Mouse (Mus musculus) ZHBTc4 (cell line): ENCODE measurements around the gene Ctnnbl1.

Experiments used
- DNase-seq: peaks from one replicate; pipeline ENCODE4 v3.0.0-alpha.2; 2011; ENCODE audit warnings: low read depth, low spot score

Gene Ctnnbl1

DNA sequence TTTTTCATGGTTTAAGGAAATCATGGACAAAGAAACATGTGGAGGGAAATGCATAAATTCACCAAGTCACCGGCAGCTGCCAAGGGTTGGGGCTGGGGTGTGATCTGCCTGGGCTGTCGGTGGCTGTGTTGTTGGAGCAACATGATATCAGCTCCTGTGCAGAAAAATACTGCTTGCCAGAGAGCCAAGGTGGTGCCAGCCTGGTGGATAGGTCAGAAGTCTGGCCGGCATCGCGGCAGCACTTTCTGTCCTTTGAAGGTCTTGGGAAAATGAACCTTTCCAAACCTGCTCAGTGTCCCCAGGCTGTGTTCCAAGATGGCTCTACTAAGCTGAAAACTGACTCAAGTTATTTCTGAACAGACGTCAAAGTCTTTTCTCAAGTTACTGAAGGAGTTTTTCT is 133.0 kb downstream of the Ctnnbl1 start:
- DNase-seq: no peak

DNA sequence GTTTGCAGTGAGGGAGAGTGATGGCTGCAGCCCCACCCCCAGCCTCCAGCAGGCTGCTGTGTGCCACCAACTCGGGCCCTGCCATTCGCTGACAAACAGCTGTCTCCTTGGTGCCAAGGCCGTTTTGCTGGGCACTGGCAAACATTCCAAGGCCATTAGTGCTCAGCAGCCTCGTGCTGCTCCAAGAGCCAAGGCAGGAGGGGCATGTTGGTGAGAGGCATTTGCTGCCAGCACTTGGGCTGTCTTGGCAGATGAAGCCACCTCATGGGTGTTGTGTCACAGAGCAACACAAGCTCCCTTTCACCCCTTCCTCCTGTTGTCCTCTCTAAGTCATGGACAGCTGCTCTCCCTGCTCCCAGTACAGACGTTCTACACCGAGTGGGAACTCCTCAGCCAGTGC is 136.0 kb downstream of the Ctnnbl1 start:
- no peak for DNase-seq

DNA sequence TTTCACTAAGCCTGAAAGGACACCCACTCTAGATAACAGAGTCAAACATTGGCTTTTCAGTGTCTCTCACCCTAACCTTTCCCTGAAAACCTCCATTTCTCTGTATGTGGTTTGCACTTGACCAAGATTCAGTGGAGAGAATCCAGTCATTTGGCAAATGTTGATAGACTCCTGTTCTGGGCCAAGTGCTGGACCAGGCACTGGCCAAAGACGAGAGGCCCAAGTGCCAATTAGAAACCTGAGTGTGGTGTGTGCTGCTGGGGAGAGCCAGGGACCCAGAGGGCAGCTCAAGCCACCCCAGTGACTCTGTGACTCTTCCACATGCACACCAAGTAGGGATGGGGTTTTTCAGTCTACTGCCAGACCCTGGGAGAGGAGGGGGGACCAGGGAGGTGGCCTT is 136.5 kb downstream of the Ctnnbl1 start:
- no peak for DNase-seq

DNA sequence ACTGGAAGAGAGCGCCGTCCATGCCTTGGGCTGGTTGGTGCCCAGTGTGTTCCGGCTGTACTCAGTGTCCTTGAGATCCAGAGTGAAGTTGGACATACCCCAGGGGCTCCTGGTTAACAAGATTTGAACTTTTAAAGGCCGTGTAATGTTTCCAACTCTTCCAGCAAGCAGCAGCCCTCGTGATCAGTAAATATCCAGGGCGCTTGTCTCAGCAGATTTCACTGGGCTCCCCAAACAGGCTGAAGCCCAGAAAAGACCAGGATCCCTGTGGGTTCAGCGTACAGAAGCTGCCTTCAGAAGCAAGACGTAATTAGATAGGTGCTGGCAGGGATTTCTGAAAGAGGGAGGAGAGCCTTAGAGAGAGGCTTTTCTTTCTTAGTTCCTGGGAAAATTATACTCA is 137.9 kb downstream of the Ctnnbl1 start:
- DNase-seq: no peak

DNA sequence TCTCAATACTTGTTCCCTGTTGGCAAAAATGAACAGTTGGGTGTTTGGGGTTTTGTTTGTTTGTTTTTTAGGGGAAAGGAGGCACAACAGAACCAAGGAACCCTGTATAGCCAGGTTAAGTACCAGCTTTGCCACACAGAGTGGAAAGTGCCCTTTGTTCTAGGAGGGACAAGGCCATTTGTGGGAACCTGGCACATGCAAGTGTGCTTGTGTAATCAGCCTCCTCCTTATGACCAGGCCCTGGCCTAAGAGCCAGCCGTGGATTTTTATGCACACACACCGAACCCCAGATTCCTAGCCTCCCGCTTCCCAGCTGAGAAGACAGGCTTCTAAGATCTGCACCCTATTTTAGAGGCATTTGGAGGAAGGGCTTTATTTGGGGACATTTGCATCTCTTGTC is 140.2 kb downstream of the Ctnnbl1 start:
- DNase-seq: no peak

DNA sequence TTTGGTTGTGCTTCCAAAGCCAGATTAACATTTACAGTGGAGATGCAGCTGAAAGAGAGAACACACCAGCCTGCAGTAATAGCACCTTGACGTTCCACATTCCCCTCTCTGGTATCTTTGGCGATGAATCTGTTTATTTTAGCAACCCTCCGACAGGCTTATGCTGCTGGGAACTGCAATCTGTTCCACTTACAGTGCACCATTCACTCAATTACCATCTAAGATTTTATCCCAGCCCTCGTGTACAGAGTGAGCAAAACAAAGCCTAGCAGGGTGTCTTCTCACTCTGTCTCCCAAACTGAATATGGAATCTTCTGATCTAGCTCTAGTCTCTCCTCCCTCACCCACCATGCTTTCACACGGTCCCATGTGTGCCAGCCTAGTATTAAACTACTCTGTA is 140.8 kb downstream of the Ctnnbl1 start:
- DNase-seq: no peak

DNA sequence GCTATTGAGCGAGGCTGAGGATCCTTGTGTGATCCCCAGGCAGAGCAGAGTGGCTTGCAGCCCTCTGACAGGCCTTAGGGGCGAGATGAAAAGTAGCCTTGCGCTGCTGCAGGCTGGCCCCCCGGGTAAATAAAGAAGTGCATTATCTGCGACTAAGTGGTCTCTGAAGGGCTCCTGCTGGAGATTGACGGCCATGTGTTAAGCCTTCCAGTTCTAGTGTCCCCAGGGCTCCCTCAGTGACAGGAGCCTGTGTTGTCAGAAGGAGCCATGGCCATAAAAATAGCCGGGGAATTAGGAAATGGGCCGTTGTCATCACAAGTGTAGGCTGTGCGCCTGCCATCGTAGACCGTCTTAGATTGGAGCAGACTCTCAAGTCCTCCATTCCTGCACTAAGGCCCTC is 144.7 kb downstream of the Ctnnbl1 start:
- no peak for DNase-seq

DNA sequence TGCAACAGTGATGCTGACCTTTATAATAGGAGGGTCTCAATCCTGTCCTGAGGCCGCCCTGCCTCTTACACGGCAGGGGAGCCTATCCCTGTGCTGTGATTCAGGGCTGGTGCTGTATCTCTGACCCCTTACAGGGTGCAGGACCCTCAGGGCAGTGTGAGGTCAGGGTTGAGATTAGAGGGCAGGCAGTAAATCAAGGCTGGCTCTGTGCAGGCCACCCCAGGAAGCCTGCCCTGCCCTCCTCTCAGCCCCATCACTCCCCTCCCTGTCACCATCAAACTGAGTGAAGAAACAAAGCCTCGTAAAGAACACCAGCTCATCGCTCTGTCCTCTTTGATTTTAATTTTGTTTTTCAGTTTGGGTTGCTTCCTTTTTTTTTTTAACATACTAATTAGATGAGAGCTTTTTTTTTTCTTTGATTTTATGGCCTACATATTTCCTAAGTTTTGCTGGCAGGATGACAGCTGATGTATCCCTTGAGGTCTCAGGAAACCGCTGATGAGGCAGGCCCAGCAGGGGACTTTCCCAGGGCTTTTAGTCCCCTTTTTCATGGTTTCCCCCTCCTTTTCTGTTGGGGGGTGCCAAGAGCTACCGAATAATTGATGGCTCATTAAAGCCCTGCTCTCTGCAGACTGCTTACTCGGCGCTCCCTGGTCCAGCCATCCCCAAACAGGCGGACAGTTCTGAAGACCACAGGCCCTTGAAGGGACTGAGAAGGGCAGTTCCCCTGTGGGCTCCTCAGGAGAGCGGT is 150.2 kb downstream of the Ctnnbl1 start:
- no peak for DNase-seq

DNA sequence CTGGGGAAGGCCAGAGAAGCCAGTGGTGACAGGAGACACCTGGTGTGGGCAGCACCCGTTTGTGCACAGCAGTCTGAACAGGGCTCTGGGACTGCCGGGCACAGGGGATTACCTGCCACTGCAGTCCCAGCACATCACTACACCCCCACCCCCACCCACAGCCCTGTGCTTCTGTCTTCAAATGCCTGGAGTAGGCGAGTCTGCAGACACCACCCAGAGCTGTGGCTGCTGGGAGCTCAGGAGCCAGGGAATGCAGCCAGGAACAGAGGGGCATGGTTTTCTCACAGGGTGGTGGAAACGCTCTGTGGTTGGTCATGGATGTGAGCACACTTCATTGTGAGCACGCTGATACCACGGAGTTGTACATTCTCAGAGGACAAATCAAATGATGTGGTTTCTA is 154.0 kb downstream of the Ctnnbl1 start:
- peak; percentile 25 for DNase-seq

DNA sequence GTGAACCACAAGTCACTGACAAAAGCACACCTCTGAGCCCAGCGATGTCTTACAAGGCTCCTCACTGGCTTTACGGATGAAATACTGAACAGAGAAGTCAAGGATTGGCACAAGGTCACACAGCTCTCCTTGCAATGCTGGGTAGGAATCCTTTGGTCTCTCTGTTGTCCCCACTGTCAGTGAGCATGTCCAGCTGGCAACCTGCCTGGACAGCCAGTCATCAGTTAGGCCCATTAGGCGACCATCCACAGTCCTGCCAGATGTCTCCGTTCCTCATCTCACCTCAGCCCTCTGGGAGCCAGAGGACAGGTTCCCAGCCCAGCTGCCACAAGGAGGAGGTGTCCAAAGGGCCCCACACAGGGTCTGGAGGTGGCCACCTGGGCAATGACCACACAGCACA is 159.9 kb downstream of the Ctnnbl1 start:
- DNase-seq: no peak

DNA sequence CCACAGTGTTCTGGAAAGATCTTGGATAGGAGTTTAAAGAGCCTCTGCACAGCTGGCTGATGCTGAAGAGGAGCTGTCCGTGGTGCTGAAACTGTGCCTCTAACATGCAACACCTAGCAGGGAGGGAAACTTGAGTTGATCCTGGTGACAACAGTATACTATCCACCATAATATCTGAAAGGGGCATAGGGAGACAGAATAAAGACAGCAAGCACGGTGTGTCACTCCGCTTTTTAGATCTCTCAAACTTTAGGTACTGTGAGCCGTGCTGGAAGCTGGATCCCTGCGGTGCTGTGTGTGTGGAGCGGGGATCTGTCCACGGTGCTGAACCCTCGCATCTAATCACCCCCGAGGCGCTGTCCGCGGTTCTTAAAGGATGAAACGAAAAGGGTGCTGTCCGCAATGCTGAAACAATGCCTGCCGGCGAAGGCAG is 176.0 kb downstream of the Ctnnbl1 start:
- DNase-seq: peak; percentile 93

DNA sequence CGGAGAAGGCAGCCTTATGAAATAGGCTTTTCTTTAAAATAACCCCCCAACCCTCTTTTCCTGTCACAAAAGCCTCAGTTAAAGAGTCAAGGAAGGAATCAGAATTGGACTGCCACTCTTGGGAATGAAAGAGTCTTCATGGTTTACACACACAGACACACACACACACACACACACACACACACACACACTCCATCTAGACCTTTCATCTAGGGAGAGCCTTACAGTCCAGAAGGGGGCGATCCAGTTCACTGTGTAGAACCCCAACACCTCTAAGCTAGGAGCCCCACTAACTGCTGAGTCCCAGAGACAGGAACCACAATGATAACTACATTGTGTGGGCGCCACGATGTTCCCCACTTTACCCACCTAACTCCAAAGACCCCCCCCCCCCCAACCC is 176.5 kb downstream of the Ctnnbl1 start:
- DNase-seq: no peak

DNA sequence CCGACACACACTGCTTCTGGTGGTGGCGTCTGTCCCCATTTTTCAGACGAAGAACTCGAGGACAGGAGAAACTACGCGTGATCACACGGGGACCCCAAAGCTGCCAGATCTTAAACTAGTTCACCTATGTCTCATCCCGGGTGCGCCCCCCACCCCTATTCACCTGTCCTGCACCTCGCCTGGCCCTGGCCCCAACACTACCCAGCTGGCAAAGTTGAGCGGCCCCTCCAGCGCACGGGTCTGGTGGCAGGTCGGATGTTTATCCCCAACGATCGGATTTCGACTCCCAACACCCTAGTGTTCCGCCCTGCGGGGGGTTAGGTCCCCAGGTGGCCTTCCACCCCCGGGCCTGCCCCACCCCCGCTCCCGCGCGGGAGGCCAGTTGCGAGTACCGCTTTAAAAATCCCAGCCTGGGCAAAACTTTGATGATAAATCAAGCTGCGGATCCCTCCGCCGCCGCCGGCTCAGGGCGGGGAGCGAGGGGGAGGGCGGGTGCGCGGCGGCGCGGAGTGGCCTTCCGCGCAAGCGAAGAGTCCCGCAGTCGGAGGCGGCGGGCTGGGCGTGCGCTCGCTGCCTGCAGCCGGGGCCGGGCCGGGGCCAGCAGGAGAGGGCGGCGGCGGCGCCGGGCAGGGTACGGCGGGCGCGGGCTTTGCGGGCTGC is 177.0 kb downstream of the Ctnnbl1 start, which contains the start of gene Vstm2l:
Gene Vstm2l (plus strand): TSS at position 549 of the 660 bp plus-strand sequence.
- peak; percentile 74 for DNase-seq

DNA sequence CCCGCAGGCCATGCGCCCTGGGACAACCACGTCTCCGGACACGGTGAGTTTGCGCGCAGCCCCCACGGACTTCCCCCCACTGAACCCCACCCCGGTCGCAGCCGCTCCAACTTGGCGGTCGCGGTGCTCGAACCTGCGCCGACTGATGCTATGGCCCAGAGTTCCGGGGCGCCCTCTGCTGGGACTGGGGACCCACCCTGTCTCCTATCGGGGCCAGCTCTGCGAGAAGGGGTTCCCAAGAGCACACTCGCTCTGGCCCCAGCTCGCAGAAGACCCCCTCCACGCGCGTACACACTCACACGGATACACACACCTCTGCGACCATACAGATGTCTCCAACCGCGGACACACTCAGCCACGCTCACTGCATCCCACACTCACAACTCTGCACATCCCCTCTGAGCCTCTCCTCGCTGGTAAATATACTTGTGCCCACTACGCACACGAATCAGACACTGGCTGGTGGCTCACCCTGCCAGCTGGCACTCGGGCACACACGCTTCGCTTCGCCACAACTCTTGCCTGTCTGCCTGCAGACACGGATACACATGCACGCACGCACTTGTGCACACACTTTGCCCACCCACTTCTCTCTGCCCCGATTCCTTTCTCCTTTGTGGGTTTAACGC is 177.8 kb downstream of the Ctnnbl1 start:
- DNase-seq: no peak

DNA sequence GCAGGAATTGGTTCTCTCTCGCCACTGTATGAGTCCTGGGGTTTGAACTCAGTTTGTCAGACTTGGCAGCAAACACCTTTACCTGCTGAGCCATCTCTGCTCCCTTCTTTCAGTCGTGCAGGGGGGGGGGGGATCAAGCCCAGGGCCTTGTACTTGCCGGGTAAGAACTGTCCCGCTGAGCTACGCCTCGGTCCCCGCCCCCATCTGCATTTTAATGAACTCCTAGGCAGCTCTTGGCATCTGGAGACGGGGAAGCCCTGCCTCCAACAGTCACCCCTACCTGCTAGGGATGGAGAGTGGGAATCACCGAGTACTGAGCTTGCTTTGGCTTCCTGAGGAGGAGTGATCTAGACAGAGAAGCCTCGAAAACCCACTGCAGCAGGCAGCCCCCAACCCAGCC is 181.3 kb downstream of the Ctnnbl1 start:
- DNase-seq: peak; percentile 48

DNA sequence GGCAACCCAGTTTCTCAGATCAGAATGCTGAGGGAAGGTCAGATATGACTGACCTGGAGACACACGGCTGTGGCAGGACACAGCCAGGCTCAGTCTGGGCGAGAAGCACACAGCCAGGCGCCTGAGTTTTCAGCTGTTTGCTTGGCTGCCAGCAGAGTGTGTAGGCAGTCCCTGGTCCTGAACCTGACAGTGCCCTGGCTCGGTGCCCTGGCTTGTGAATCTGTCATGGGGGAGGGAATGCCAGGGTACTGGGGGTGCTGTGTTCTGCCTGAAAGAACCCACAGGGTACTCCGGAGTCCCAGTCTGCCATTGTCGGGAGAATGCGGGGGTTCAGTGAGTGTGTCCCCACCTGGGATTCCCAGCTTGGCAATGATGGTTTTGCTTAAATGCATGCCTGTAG is 184.3 kb downstream of the Ctnnbl1 start:
- DNase-seq: no peak

DNA sequence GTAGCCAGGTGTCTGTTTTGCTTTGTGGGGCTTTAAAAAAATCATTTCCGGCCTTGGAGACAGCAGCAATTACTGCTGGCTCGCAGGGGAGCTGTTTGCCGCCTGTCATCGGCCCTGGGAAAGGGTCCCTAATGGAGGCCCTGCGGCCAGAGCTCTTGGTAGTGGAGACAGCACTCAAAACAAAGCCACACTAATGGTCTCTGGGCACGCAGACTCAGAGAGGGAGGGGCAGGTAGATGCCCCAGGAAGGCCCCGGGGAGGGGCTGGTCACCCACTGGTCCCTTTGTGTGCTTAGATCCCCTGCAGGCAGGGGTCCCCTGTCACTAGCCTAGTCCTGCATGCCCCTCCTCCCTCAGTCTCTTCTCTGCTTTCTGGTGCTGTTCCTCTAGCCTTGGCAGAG is 186.2 kb downstream of the Ctnnbl1 start:
- DNase-seq: no peak

DNA sequence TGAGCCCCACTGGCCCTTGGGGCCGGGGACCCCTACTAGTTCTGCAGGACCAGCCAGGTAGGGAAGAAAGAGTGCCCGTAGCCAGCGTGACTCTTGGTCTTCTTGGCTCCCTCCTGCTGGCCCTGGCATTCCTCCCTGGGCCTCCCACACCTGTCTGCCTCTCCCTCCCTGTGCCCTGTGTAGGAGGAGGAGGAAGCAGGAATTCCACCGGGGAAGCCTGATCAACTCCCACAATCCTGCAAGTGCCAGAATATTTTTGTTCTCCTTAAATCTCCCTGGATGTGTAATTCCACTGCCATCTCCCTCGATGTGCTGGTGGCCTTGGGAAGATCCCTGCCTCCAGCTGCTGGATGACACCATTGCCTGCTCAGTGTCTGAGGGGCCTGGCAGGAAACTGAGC is 187.3 kb downstream of the Ctnnbl1 start:
- DNase-seq: no peak

DNA sequence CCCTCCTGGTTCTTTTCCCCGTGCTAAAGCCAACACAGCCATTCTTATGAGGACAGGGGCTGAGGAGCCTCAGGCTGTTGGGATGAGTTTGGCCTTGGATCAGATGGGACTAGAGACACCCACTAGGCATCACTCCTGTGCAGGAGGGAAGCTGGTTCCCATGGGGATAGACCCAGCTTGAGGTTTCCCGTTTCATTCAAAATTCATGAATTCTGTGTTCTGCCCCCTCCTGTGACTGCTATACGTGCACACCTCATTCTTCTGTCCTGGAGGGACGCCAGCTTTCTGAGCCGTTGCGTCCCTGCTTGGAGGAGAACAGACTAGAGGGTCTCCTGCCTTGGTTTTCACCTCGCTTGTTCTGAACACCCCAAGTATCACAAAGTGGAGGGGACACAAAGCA is 189.3 kb downstream of the Ctnnbl1 start:
- DNase-seq: no peak

DNA sequence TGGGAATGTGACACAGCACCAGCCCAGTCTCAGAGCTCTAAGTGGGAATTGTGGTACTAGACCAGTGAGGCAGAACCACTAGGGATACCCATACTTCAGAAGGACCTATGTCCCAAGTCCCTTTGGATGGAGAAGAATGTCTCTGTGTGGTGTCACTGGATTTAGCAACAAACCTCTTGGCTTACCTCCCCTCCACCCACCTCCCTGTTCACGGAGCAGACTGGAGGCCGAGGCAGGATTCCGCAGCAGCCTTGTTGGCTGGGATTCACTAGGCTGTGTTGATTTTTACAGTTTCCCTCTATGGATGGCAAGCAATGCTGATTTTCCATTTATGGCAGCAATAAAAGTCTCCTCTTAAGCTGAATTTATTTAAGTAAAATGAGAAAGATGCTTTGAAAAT is 189.7 kb downstream of the Ctnnbl1 start:
- no peak for DNase-seq

DNA sequence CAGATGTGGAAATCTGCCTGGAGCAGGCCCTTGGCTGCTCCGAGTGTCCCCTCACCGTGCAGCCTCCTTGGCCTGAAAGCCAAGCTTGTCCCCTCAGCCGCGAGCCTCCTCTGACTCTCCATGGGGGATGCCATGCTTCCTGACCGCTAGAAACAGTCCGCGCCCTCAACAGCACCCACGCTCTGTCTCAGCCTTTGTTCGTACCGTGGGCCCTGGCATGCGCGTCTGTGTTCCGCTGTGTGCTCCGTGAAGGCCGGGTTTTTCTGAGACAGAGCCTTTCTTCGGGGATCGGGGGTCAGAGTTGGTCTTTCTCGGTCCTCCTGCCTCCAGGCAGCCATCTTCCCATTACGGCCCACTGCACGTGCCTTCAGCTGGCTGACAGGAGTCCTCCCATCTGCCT is 190.2 kb downstream of the Ctnnbl1 start:
- DNase-seq: no peak

DNA sequence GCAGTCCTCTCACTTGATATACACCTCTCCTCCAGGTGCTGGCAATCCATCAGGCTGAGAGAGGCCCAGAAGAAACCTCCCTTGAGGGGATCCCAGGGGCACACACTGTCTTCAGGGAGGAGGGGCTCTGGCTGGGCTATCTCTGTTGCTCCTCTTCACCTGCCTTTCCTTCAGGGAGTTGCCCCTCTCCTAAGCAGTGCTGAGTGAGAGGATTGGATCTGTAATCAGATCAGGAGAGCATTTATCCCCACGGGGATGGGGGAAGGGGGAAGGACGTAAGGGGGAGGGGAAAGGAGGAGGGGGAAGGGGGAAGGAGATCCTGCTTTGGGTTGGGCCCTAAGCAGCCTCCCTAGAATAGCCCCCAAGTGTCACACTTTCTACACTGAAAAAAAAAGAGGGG is 190.6 kb downstream of the Ctnnbl1 start:
- DNase-seq: no peak

DNA sequence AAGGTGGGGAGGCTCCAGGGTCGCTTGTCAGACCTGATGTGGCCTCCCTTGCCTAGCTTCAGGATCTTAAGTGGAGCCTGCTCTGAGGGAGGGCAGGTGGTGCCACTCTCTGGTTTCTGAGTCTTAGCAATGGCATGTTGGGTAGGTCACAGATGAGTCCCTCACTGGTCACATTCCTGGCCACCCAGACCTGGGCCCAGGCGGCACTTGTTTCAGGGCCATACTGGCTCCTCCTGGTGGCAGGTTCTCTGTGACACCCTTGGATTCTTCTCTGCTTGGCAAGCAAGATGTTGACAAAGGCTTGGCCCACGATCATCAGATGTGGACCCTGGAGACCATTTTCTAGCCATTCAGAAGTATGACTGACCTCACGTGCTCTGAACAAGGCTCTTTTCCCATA is 195.5 kb downstream of the Ctnnbl1 start:
- no peak for DNase-seq
